Mouse (Mus musculus) CH12.LX (cell line): Measurements from ENCODE around the gene Sall1.

Experiments used
- CTCF ChIP-seq, 2 experiments: IDR thresholded peaks in 1 of 2; conservative IDR thresholded peaks in 1 of 2; 2 replicates each; pipeline ENCODE4 v1.5.1; 2011 to 2012; ENCODE audit warnings: low read depth in 2 of 2, low read length in 2 of 2, improper control_type of control experiment in 1 of 2, inconsistent platforms in 1 of 2, mild to moderate bottlenecking in 1 of 2, moderate library complexity in 1 of 2
- EP300 ChIP-seq: IDR thresholded peaks from 2 replicates; pipeline ENCODE4 v1.6.1; 2011; ENCODE audit warnings: low read length, improper control_type of control experiment
- ETS1 ChIP-seq: conservative IDR thresholded peaks from 2 replicates; pipeline ENCODE4 v1.6.1; 2012; ENCODE audit warnings: low read depth, mild to moderate bottlenecking, inconsistent platforms, low read length, improper control_type of control experiment, moderate library complexity
- HCFC1 ChIP-seq: IDR thresholded peaks from 2 replicates; pipeline ENCODE4 v1.6.1; 2012; ENCODE audit warnings: low read depth, mild to moderate bottlenecking, inconsistent platforms, low read length, improper control_type of control experiment
- POLR2A ChIP-seq: IDR thresholded peaks from 2 replicates; pipeline ENCODE4 v1.6.1; 2011; ENCODE audit warnings: low read depth, mild to moderate bottlenecking, improper control_type of control experiment, low read length
- POLR2AphosphoS2 ChIP-seq: IDR thresholded peaks from 2 replicates; pipeline ENCODE4 v1.6.1; 2011; ENCODE audit warnings: low read depth, low read length, improper control_type of control experiment
- UBTF ChIP-seq: IDR thresholded peaks from 2 replicates; pipeline ENCODE4 v1.6.1; 2012; ENCODE audit warnings: low read depth, mild to moderate bottlenecking, inconsistent platforms, low read length, improper control_type of control experiment, moderate library complexity
- USF1 ChIP-seq: IDR thresholded peaks from 2 replicates; pipeline ENCODE4 v1.6.1; 2014; ENCODE audit warnings: low read depth, mild to moderate bottlenecking, inconsistent platforms, low read length, improper control_type of control experiment
- ZMIZ1 ChIP-seq: IDR thresholded peaks from 2 replicates; pipeline ENCODE4 v1.6.1; 2012; ENCODE audit warnings: low read depth, mild to moderate bottlenecking, inconsistent platforms, low read length, improper control_type of control experiment

GRCm38 (mm10) chr8:89060717-89061116 lies 16.8 kb upstream of the Sall1 start:
- TF ChIP-seq EP300 (no peak), USF1 (no peak), HCFC1 (no peak), POLR2A (no peak), UBTF (no peak), ETS1 (no peak), CTCF (conservative IDR thresholded peaks at IDR 0.05 in 1 of 2, IDR thresholded peaks at IDR 0.05 in 1 of 2; ENCODE audit: low read depth in 2 of 2, low read length in 2 of 2) (no peak), POLR2AphosphoS2 (no peak), ZMIZ1 (no peak)
